Comparison of ENCODE assay signal across 11 mouse cellular contexts in genomic region chr7:66528881-66529280, GRCm38 (mm10).
DNase-seq lines count a peak whose midpoint lies in the region; ATAC-seq and TF ChIP-seq lines count a peak whose summit lies in the region.
"Had no signal": no experiment of that assay in that cellular context is flagged by ENCODE, and none has a peak within 500 bp of the region (broad histone marks: within the 10 kb centered on the region; RNA-seq: fewer than 3 reads in every experiment).

No protein-coding gene starts in this region.

- H3K27me3 ChIP-seq in liver, embryonic 11.5 days (replicated peaks; ENCODE audit: control insufficient read depth, insufficient read depth, low read length) = no peaks in the 10 kb centered on the region
- no peaks in the 10 kb centered on the region for H3K27me3 ChIP-seq in liver, embryonic 12.5 days (replicated peaks)
- no peaks in the 10 kb centered on the region for H3K27me3 ChIP-seq in kidney, embryonic 15.5 days
- H3K27me3 ChIP-seq in myocyte (ENCODE audit: control insufficient read depth, insufficient read depth, insufficient read length) = no peaks in the 10 kb centered on the region
- H3K27me3 ChIP-seq: intestine, embryonic 15.5 days; liver, embryonic 13.5 days; neural tube, embryonic 13.5 days had no signal

- TF ChIP-seq CTCF in gastrocnemius, adult 2 months (IDR thresholded peaks at IDR 0.05) = no peak

- H3K4me1 ChIP-seq in liver, embryonic 11.5 days (replicated peaks; ENCODE audit: control insufficient read depth, insufficient read depth, low read length) = no peaks in the 10 kb centered on the region
- H3K4me1 ChIP-seq in liver, embryonic 12.5 days = no peaks in the 10 kb centered on the region
- H3K4me1 ChIP-seq in kidney, embryonic 15.5 days = peaks cover 26% of the 10 kb centered on the region
- H3K4me1 ChIP-seq: intestine, embryonic 15.5 days; liver, embryonic 13.5 days; neural tube, embryonic 13.5 days had no signal

- WGBS in liver, embryonic 11.5 days = 59% methylated on average over 4 of the region's 4 CpGs
- 53% methylated on average over 4 of the region's 4 CpGs for WGBS in liver, embryonic 12.5 days (ENCODE audit: insufficient replicate concordance)
- WGBS in kidney, embryonic 15.5 days = 51% methylated on average over 4 of the region's 4 CpGs

- intact Hi-C loops in gastrocnemius, adult 2 months (cut with DNase I) = no loop called here

- H3ac ChIP-seq in myocyte (ENCODE audit: control insufficient read depth, insufficient read length) = no peak overlapping the region

- no peaks in the 10 kb centered on the region for H3K79me2 ChIP-seq in myocyte (ENCODE audit: control insufficient read depth, insufficient read depth)

- H3K36me3 ChIP-seq in liver, embryonic 11.5 days (ENCODE audit: control insufficient read depth, insufficient read depth, low read length) = no peaks in the 10 kb centered on the region
- H3K36me3 ChIP-seq in liver, embryonic 12.5 days = no peaks in the 10 kb centered on the region
- H3K36me3 ChIP-seq in kidney, embryonic 15.5 days = no peaks in the 10 kb centered on the region
- no peaks in the 10 kb centered on the region for H3K36me3 ChIP-seq in myocyte (ENCODE audit: control insufficient read depth, insufficient read depth)
- H3K36me3 ChIP-seq: intestine, embryonic 15.5 days; liver, embryonic 13.5 days; neural tube, embryonic 13.5 days had no signal

- DNase-seq in liver, embryonic 11.5 days (ENCODE audit: low spot score) = peak; percentile 5
- peak; percentile 82 for DNase-seq in gastrocnemius, adult 2 months
- DNase-seq in layer of hippocampus, adult 8-10 months (ENCODE audit: low spot score in 2 of 2) = no peak
- DNase-seq in natural killer cell, adult 2 months (ENCODE audit: low spot score in 2 of 2) = no peak
- DNase-seq in spleen, postnatal 10 days (ENCODE audit: low spot score in 2 of 2) = no peak
- DNase-seq: liver, embryonic 13.5 days had no signal

- H3K27ac ChIP-seq in liver, embryonic 11.5 days (ENCODE audit: low read depth, low read length) = no peak overlapping the region
- H3K27ac ChIP-seq in liver, embryonic 12.5 days = no peak overlapping the region
- peak overlapping the region; percentile 48; the same call in 1 of the 2 replicates for H3K27ac ChIP-seq in gastrocnemius, adult 2 months
- no peak overlapping the region for H3K27ac ChIP-seq in kidney, embryonic 15.5 days
- H3K27ac ChIP-seq: intestine, embryonic 15.5 days; liver, embryonic 13.5 days; neural tube, embryonic 13.5 days had no signal

- no peak overlapping the region for H3K4me3 ChIP-seq in liver, embryonic 11.5 days (ENCODE audit: low read depth, low read length)
- H3K4me3 ChIP-seq in liver, embryonic 12.5 days = no peak overlapping the region
- H3K4me3 ChIP-seq in gastrocnemius, adult 2 months = no peak overlapping the region
- H3K4me3 ChIP-seq in kidney, embryonic 15.5 days (replicated peaks) = no peak overlapping the region
- H3K4me3 ChIP-seq in myocyte = no peak overlapping the region
- H3K4me3 ChIP-seq: intestine, embryonic 15.5 days; liver, embryonic 13.5 days; neural tube, embryonic 13.5 days had no signal

- no peaks in the 10 kb centered on the region for H3K9me3 ChIP-seq in liver, embryonic 11.5 days (ENCODE audit: control insufficient read depth, low read length)
- H3K9me3 ChIP-seq in liver, embryonic 12.5 days (replicated peaks) = no peaks in the 10 kb centered on the region
- H3K9me3 ChIP-seq in kidney, embryonic 15.5 days (replicated peaks) = no peaks in the 10 kb centered on the region
- H3K9me3 ChIP-seq: intestine, embryonic 15.5 days; liver, embryonic 13.5 days; neural tube, embryonic 13.5 days had no signal

- H3K9ac ChIP-seq in liver, embryonic 11.5 days (ENCODE audit: low read depth, low read length) = no peak overlapping the region
- H3K9ac ChIP-seq in liver, embryonic 12.5 days = no peak overlapping the region
- H3K9ac ChIP-seq in kidney, embryonic 15.5 days = no peak overlapping the region
- H3K9ac ChIP-seq: intestine, embryonic 15.5 days; liver, embryonic 13.5 days; neural tube, embryonic 13.5 days had no signal

- no peak for ATAC-seq in liver, embryonic 11.5 days (replicated peaks; ENCODE audit: low FRiP score)
- no peak for ATAC-seq in liver, embryonic 12.5 days
- ATAC-seq in kidney, embryonic 15.5 days (replicated peaks; ENCODE audit: low FRiP score) = peak; percentile 78; the same call in 1 of the 2 replicates
- ATAC-seq: intestine, embryonic 15.5 days had no signal

- no peak for TF ChIP-seq POLR2A in myocyte (IDR thresholded peaks at IDR 0.05; ENCODE audit: insufficient read length, low read depth)

- no peak overlapping the region for H3K4me2 ChIP-seq in liver, embryonic 11.5 days
- no peak overlapping the region for H3K4me2 ChIP-seq in liver, embryonic 12.5 days
- H3K4me2 ChIP-seq in kidney, embryonic 15.5 days = no peak overlapping the region
- no peak overlapping the region for H3K4me2 ChIP-seq in myocyte (ENCODE audit: low read depth)
- H3K4me2 ChIP-seq: intestine, embryonic 15.5 days; liver, embryonic 13.5 days; neural tube, embryonic 13.5 days had no signal

TF ChIP-seq in myocyte, 11 proteins besides CTCF, POLR2A, EP300 and RAD21:
- TF ChIP-seq MYOD1 (IDR thresholded peaks at IDR 0.05; ENCODE audit: control insufficient read depth in 1 of 3, insufficient read length in 2 of 3, low read depth in 2 of 3) (peak in 1 of 3 experiments; percentile 66), MYOG (IDR thresholded peaks at IDR 0.05; ENCODE audit: control insufficient read depth in 1 of 3, insufficient read depth in 1 of 3, insufficient read length in 2 of 3, low read depth in 2 of 3) (peak in 2 of 3 experiments; percentile 43 to 67), CEBPB (IDR thresholded peaks at IDR 0.05; ENCODE audit: insufficient read depth, poor library complexity, severe bottlenecking) (no peak)

Comparison
In these comparisons a context has a peak if more than half of its experiments do, and no peak if none do; other contexts are left out.
1. DNase-seq: peak in liver, embryonic 11.5 days (single experiment) and gastrocnemius, adult 2 months (single experiment); none in layer of hippocampus, adult 8-10 months (0 of 2), natural killer cell, adult 2 months (0 of 2) and spleen, postnatal 10 days (0 of 2).